Mouse (Mus musculus) activated CD4-positive, CD25-positive, alpha-beta regulatory T cell, adult 9 weeks (primary cell): ENCODE data around the gene Arhgap11a. TPM values are rescaled to one million over a fixed set of nuclear protein-coding genes. Genes with fewer than 3 reads are reported as not detected.

Experiments used
- polyA plus RNA-seq: library from polyadenylated mRNA; unstranded; fragments of 100-300 nt; shearing (Covaris generic); gene quantifications from one replicate; pipeline ENCODE4 v1.2.1, GENCODE M21; 2017

The Arhgap11a gene
- 9.4 TPM for polyA plus RNA-seq

GRCm38 (mm10) chr2:113848245-113849121 is at the start of gene Arhgap11a:
TSS of gene Arhgap11a (minus strand) at chr2:113848661.

GRCm38 (mm10) chr2:113828943-113829882 is 19.2 kb downstream of the Arhgap11a start, which contains the start of gene Scg5:
TSS of gene Scg5 (minus strand) at chr2:113829121.

Other genes starting within 250 kb of the Arhgap11a start
- not detected for gene Grem1, start 90.0 kb downstream of the Arhgap11a start, polyA plus RNA-seq
- 3.7 TPM for gene Scg5, start 19.5 kb downstream of the Arhgap11a start, polyA plus RNA-seq
- gene Gjd2, start 165.0 kb upstream of the Arhgap11a start, polyA plus RNA-seq: not detected
- 0.18 TPM for gene Actc1, start 204.9 kb upstream of the Arhgap11a start, polyA plus RNA-seq